Mouse (Mus musculus) heart, postnatal 0 days (tissue): ENCODE results near the gene Sestd1.

Experiments
- CTCF ChIP-seq: IDR thresholded peaks from 2 replicates; pipeline ENCODE4 v1.5.1; 2016; ENCODE audit warnings: antibody characterized with exemption, control low read depth, low read depth
- EP300 ChIP-seq: IDR thresholded peaks from 2 replicates; pipeline ENCODE4 v1.6.1; 2016; ENCODE audit warnings: antibody characterized with exemption, low read depth

DNA sequence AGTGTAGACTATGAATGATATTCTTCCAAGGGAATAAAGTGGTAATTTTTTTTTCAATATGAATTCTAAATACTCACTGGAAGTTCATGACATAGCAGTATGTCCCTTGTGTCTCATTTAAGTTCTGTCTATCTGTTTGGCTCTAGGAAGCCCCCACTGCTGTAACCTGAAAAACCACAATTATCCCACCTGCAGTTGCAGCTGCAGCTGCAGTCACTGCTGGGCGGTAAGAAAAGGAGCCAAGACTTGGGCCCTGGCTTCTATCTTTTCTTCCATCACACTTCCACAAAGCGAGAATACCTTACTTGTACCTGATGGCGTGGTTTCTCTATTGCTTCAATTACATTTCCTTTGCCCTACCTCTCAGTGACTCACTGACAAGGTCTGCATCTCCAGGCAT is 92.9 kb downstream of the Sestd1 start:
- TF ChIP-seq CTCF (no peak), EP300 (no peak)
